Mouse (Mus musculus) cerebellum, adult 2 months (tissue): Measurements from ENCODE around the gene Zswim1. TPM values are rescaled to one million over a fixed set of nuclear protein-coding genes. Genes with fewer than 3 reads are reported as not detected.
"Not testable (repeated sequence)": the region's sequence is repeated elsewhere in the genome, so short reads cannot be mapped to it uniquely, and the experiment has no call there.

Experiments
- DNase-seq, 2 experiments: peaks; one replicate each; pipeline ENCODE4 v3.0.0; 2021
- H3K27ac ChIP-seq: fragments of 200-500 bp; 2 replicates; pipeline ENCODE4 v1.5.1; 2012; ENCODE audit warnings: low read length, control low read depth, inconsistent platforms; ENCODE audit not compliant: insufficient read depth
- H3K27me3 ChIP-seq: fragments of 200-500 bp; 2 replicates; pipeline ENCODE4 v1.6.1; 2012; ENCODE audit warnings: inconsistent platforms, mild to moderate bottlenecking, low read length, moderate library complexity; ENCODE audit not compliant: control insufficient read depth, insufficient read depth
- H3K4me1 ChIP-seq: fragments of 200-500 bp; 2 replicates; pipeline ENCODE4 v1.6.1; 2011; ENCODE audit warnings: low read length; ENCODE audit not compliant: control insufficient read depth, insufficient read depth
- H3K4me3 ChIP-seq: fragments of 200-500 bp; replicated peaks from 2 replicates; pipeline ENCODE3; 2011; ENCODE audit warnings: mild to moderate bottlenecking, low read depth, low read length, control low read depth; ENCODE audit not compliant: insufficient read depth
- CTCF ChIP-seq: fragments of 200-500 bp; IDR thresholded peaks from 2 replicates; pipeline ENCODE4 v1.5.1; 2011; ENCODE audit warnings: low read depth, mild to moderate bottlenecking, control low read depth, low read length, moderate library complexity, borderline replicate concordance; ENCODE audit not compliant: insufficient read depth
- POLR2A ChIP-seq: fragments of 200-500 bp; IDR thresholded peaks from 2 replicates; pipeline ENCODE4 v1.6.1; 2011; ENCODE audit warnings: low read length, control low read depth, borderline replicate concordance; ENCODE audit not compliant: insufficient read depth
- WGBS: fragments of 180-500 bp; shearing (Covaris S2); methylation state at CpG from one replicate; pipeline ENCODE4 v1.1.7; 2018; 5-methylcytosine and 5-hydroxymethylcytosine counted together
- polyA plus RNA-seq: library from polyadenylated mRNA; depleted of rRNA; stranded (reverse); fragments of >200 nt; gene quantifications from 2 replicates; pipeline ENCODE4 v1.2.3, GENCODE M21; 2012

Gene Zswim1
- polyA plus RNA-seq, 1 experiment = 20.0 TPM

GRCm38 (mm10) chr2:164794293-164794692 lies 28.2 kb upstream of the Zswim1 start:
- 24% methylated on average over 5 of the region's 5 CpGs for WGBS
- Histone ChIP-seq H3K4me3 (no peak overlapping the region), H3K4me1 (peaks cover 19% of the 10 kb centered on the region), H3K27me3 (no peaks in the 10 kb centered on the region), H3K27ac (no peak overlapping the region)
- DNase-seq = peak; percentile 84
- TF ChIP-seq CTCF = peak; percentile 85
- no peak for TF ChIP-seq POLR2A

GRCm38 (mm10) chr2:164795868-164796267 lies 26.6 kb upstream of the Zswim1 start:
- Histone ChIP-seq H3K4me3 (no peak overlapping the region), H3K27ac (no peak overlapping the region), H3K27me3 (no peaks in the 10 kb centered on the region), H3K4me1 (peaks cover 19% of the 10 kb centered on the region)
- no peak for DNase-seq
- WGBS = 76% methylated on average over 4 of the region's 4 CpGs
- TF ChIP-seq POLR2A = no peak
- no peak for TF ChIP-seq CTCF

GRCm38 (mm10) chr2:164798554-164798953 lies 23.9 kb upstream of the Zswim1 start:
- H3K4me3 ChIP-seq, H3K27me3 ChIP-seq, H3K27ac ChIP-seq, H3K4me1 ChIP-seq, DNase-seq: not testable (repeated sequence)
- 78% methylated on average over 6 of the region's 6 CpGs for WGBS
- peak; percentile 1; the same call in 1 of the 2 replicates for TF ChIP-seq CTCF

GRCm38 (mm10) chr2:164800252-164801004 lies 22.1 kb upstream of the Zswim1 start:
- TF ChIP-seq POLR2A (no peak), CTCF (no peak)
- DNase-seq = no peak
- H3K27me3 ChIP-seq = no peaks in the 10 kb centered on the region
- H3K27ac ChIP-seq = no peak overlapping the region
- peaks cover 5% of the 10 kb centered on the region; the same call in 1 of the 2 replicates for H3K4me1 ChIP-seq
- no peak overlapping the region for H3K4me3 ChIP-seq
- 83% methylated on average over 13 of the region's 13 CpGs for WGBS

GRCm38 (mm10) chr2:164803201-164803920 lies 19.1 kb upstream of the Zswim1 start:
- Histone ChIP-seq H3K27ac (no peak overlapping the region), H3K4me3 (peak overlapping the region; percentile 28), H3K27me3 (no peaks in the 10 kb centered on the region), H3K4me1 (peaks cover 5% of the 10 kb centered on the region; the same call in 1 of the 2 replicates)
- no peak for DNase-seq
- TF ChIP-seq CTCF = no peak
- no peak for TF ChIP-seq POLR2A
- WGBS = 89% methylated on average over 16 of the region's 16 CpGs

- peak overlapping the region; percentile 88 for H3K4me3 ChIP-seq
- peaks cover 5% of the 10 kb centered on the region; the same call in 1 of the 2 replicates for H3K4me1 ChIP-seq
- no peaks in the 10 kb centered on the region for H3K27me3 ChIP-seq
- WGBS = 33% methylated on average over 1 of the region's 1 CpGs
- TF ChIP-seq POLR2A = no peak
- TF ChIP-seq CTCF = no peak
- no peak for DNase-seq
- H3K27ac ChIP-seq = no peak overlapping the region
These were observed 18.6 kb upstream of the Zswim1 start for GRCm38 (mm10) chr2:164803921-164804313.

- no peaks in the 10 kb centered on the region for H3K27me3 ChIP-seq
- TF ChIP-seq CTCF (no peak), POLR2A (peak; percentile 95)
- H3K4me1 ChIP-seq = peaks cover 5% of the 10 kb centered on the region; the same call in 1 of the 2 replicates
- DNase-seq = peak; percentile 98 to 100
- under 1% methylated on average over 47 of the region's 47 CpGs for WGBS
- H3K27ac ChIP-seq = peak within 1 kb of the TSS; percentile 50
- peak within 1 kb of the TSS; percentile 88 for H3K4me3 ChIP-seq
These were observed 17.8 kb upstream of the Zswim1 start, which contains the start of the genes Acot8 and Zswim3 for GRCm38 (mm10) chr2:164804533-164805331. Acot8 (minus strand) TSS chr2:164804882. Zswim3 (plus strand) TSS chr2:164805098.
